Mouse (Mus musculus): ENCODE results near the gene Hoxd9. TPM values are rescaled to one million over a fixed set of nuclear protein-coding genes. Genes with fewer than 3 reads are reported as not detected.

Gene Hoxd9
- polyA plus RNA-seq, 1 experiment from 2014 or later, result 24.1 TPM

- peak overlapping the region; percentile 22 for H3K4me3 ChIP-seq (ENCODE audit: low read depth, low read length)
- peak; percentile 57; the same call in 1 of the 2 replicates for ATAC-seq (ENCODE audit: insufficient number of reproducible peaks, low FRiP score, low TSS enrichment, low read depth)
- peaks cover 28% of the 10 kb centered on the region for H3K4me1 ChIP-seq (ENCODE audit: control insufficient read depth, insufficient read depth, low read length)
- no peak overlapping the region for H3K9ac ChIP-seq (ENCODE audit: low read length)
- H3K27me3 ChIP-seq (ENCODE audit: control insufficient read depth, insufficient read depth, low read length), result peaks cover 6% of the 10 kb centered on the region; the same call in 1 of the 2 replicates
- peak overlapping the region; percentile 86 for H3K4me2 ChIP-seq (ENCODE audit: low read depth, severe bottlenecking)
- H3K9me3 ChIP-seq (ENCODE audit: control insufficient read depth, low read length), result no peaks in the 10 kb centered on the region
- WGBS, result 2% methylated on average over 26 of the region's 26 CpGs
- H3K27ac ChIP-seq (replicated peaks; ENCODE audit: low read depth, low read length), result no peak overlapping the region
- no peaks in the 10 kb centered on the region for H3K36me3 ChIP-seq (ENCODE audit: control insufficient read depth, insufficient read depth, low read length)
- DNase-seq (ENCODE audit: low spot score), result peak; percentile 97
These were observed 18.1 kb downstream of the Hoxd9 start for GRCm38 (mm10) chr2:74715504-74716241.

- ATAC-seq (ENCODE audit: insufficient number of reproducible peaks, low FRiP score, low TSS enrichment, low read depth), result no peak
- Histone ChIP-seq H3K4me2 (ENCODE audit: low read depth, severe bottlenecking) (no peak overlapping the region), H3K9me3 (ENCODE audit: control insufficient read depth, low read length) (no peaks in the 10 kb centered on the region), H3K27me3 (ENCODE audit: control insufficient read depth, insufficient read depth, low read length) (peaks cover 30% of the 10 kb centered on the region), H3K9ac (ENCODE audit: low read length) (no peak overlapping the region), H3K27ac (replicated peaks; ENCODE audit: low read depth, low read length) (no peak overlapping the region), H3K4me3 (ENCODE audit: low read depth, low read length) (no peak overlapping the region), H3K36me3 (ENCODE audit: control insufficient read depth, insufficient read depth, low read length) (no peaks in the 10 kb centered on the region), H3K4me1 (ENCODE audit: control insufficient read depth, insufficient read depth, low read length) (peaks cover 51% of the 10 kb centered on the region)
- no peak for DNase-seq (ENCODE audit: low spot score)
- WGBS, result 7% methylated on average over 2 of the region's 2 CpGs
These were observed 22.9 kb downstream of the Hoxd9 start for GRCm38 (mm10) chr2:74720384-74720783.

DNA sequence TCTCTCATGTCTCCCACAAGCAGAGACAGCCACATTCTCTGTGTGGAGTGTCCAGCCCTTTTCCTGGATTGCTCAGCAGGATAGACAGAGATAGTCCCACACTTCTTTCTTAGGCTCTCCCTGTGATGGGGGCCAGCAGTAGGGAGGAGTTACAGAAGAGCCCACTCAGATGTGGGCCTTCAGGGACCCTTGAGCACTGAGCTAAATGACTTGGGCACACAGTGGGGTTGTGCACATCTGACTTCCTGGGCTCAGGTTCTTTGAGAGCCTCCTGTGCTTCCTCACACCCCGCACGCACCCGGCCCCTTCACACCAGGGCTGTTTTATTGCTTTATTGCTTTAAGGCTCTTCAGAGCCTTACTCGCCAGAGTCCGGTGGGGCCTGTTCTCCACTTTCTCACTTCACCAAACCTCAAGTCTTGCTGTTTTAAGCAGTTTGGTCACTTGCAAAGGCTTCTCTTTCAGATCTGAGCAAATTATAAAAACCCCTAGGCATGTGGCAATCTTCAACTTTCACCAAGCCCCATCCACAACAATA, 23.5 kb downstream of the Hoxd9 start:
- Histone ChIP-seq H3K27me3 (ENCODE audit: control insufficient read depth, insufficient read depth, low read length) (peaks cover 34% of the 10 kb centered on the region), H3K36me3 (ENCODE audit: control insufficient read depth, insufficient read depth, low read length) (no peaks in the 10 kb centered on the region), H3K4me3 (ENCODE audit: low read depth, low read length) (no peak overlapping the region), H3K9ac (ENCODE audit: low read length) (no peak overlapping the region), H3K4me1 (ENCODE audit: control insufficient read depth, insufficient read depth, low read length) (peaks cover 45% of the 10 kb centered on the region), H3K27ac (replicated peaks; ENCODE audit: low read depth, low read length) (no peak overlapping the region), H3K9me3 (ENCODE audit: control insufficient read depth, low read length) (no peaks in the 10 kb centered on the region), H3K4me2 (ENCODE audit: low read depth, severe bottlenecking) (no peak overlapping the region)
- peak; percentile 36 for DNase-seq (ENCODE audit: low spot score)
- no peak for ATAC-seq (ENCODE audit: insufficient number of reproducible peaks, low FRiP score, low TSS enrichment, low read depth)
- 9% methylated on average over 5 of the region's 5 CpGs for WGBS

- no peak overlapping the region for H3K4me2 ChIP-seq (ENCODE audit: low read depth, severe bottlenecking)
- H3K27ac ChIP-seq (replicated peaks; ENCODE audit: low read depth, low read length), result no peak overlapping the region
- no peak overlapping the region for H3K4me3 ChIP-seq (ENCODE audit: low read depth, low read length)
- H3K36me3 ChIP-seq (ENCODE audit: control insufficient read depth, insufficient read depth, low read length), result no peaks in the 10 kb centered on the region
- DNase-seq (ENCODE audit: low spot score), result peak; percentile 57
- H3K9me3 ChIP-seq (ENCODE audit: control insufficient read depth, low read length), result no peaks in the 10 kb centered on the region
- WGBS, result 2% methylated on average over 6 of the region's 6 CpGs
- no peak overlapping the region for H3K9ac ChIP-seq (ENCODE audit: low read length)
- peaks cover 49% of the 10 kb centered on the region for H3K4me1 ChIP-seq (ENCODE audit: control insufficient read depth, insufficient read depth, low read length)
- no peak for ATAC-seq (ENCODE audit: insufficient number of reproducible peaks, low FRiP score, low TSS enrichment, low read depth)
- H3K27me3 ChIP-seq (ENCODE audit: control insufficient read depth, insufficient read depth, low read length), result peaks cover 42% of the 10 kb centered on the region
These were observed 24.4 kb downstream of the Hoxd9 start for GRCm38 (mm10) chr2:74721882-74722281.

- Histone ChIP-seq H3K27me3 (ENCODE audit: control insufficient read depth, insufficient read depth, low read length) (peaks cover 41% of the 10 kb centered on the region), H3K36me3 (ENCODE audit: control insufficient read depth, insufficient read depth, low read length) (no peaks in the 10 kb centered on the region), H3K4me3 (ENCODE audit: low read depth, low read length) (no peak overlapping the region), H3K4me1 (ENCODE audit: control insufficient read depth, insufficient read depth, low read length) (peaks cover 60% of the 10 kb centered on the region), H3K27ac (replicated peaks; ENCODE audit: low read depth, low read length) (no peak overlapping the region), H3K4me2 (ENCODE audit: low read depth, severe bottlenecking) (no peak overlapping the region), H3K9ac (ENCODE audit: low read length) (no peak overlapping the region), H3K9me3 (ENCODE audit: control insufficient read depth, low read length) (no peaks in the 10 kb centered on the region)
- DNase-seq (ENCODE audit: low spot score) (peak; percentile 29), ATAC-seq (ENCODE audit: insufficient number of reproducible peaks, low FRiP score, low TSS enrichment, low read depth) (no peak)
- 17% methylated on average over 8 of the region's 8 CpGs for WGBS
These were observed 25.4 kb downstream of the Hoxd9 start for GRCm38 (mm10) chr2:74722949-74723348.

- peak; percentile 35 for DNase-seq (ENCODE audit: low spot score)
- H3K4me1 ChIP-seq (ENCODE audit: control insufficient read depth, insufficient read depth, low read length), result peaks cover 70% of the 10 kb centered on the region
These were observed 26.9 kb downstream of the Hoxd9 start for GRCm38 (mm10) chr2:74724244-74725015.

GRCm38 (mm10) chr2:74725171-74725570, 27.6 kb downstream of the Hoxd9 start:
- peak; percentile 43 for DNase-seq (ENCODE audit: low spot score)
- WGBS, result 19% methylated on average over 17 of the region's 17 CpGs
- Histone ChIP-seq H3K27me3 (ENCODE audit: control insufficient read depth, insufficient read depth, low read length) (peaks cover 38% of the 10 kb centered on the region), H3K4me3 (ENCODE audit: low read depth, low read length) (no peak overlapping the region), H3K4me1 (ENCODE audit: control insufficient read depth, insufficient read depth, low read length) (peaks cover 62% of the 10 kb centered on the region), H3K36me3 (ENCODE audit: control insufficient read depth, insufficient read depth, low read length) (no peaks in the 10 kb centered on the region), H3K4me2 (ENCODE audit: low read depth, severe bottlenecking) (no peak overlapping the region), H3K9me3 (ENCODE audit: control insufficient read depth, low read length) (no peaks in the 10 kb centered on the region), H3K9ac (ENCODE audit: low read length) (no peak overlapping the region), H3K27ac (replicated peaks; ENCODE audit: low read depth, low read length) (no peak overlapping the region)
- no peak for ATAC-seq (ENCODE audit: insufficient number of reproducible peaks, low FRiP score, low TSS enrichment, low read depth)

More at GRCm38 (mm10) chr2:74724244-74725015, 26.9 kb downstream of the Hoxd9 start:
- Histone ChIP-seq H3K9ac (ENCODE audit: low read length) (no peak overlapping the region), H3K9me3 (ENCODE audit: control insufficient read depth, low read length) (no peaks in the 10 kb centered on the region), H3K4me2 (ENCODE audit: low read depth, severe bottlenecking) (no peak overlapping the region), H3K36me3 (ENCODE audit: control insufficient read depth, insufficient read depth, low read length) (no peaks in the 10 kb centered on the region), H3K27me3 (ENCODE audit: control insufficient read depth, insufficient read depth, low read length) (peaks cover 40% of the 10 kb centered on the region), H3K4me3 (ENCODE audit: low read depth, low read length) (no peak overlapping the region), H3K27ac (replicated peaks; ENCODE audit: low read depth, low read length) (no peak overlapping the region)
- WGBS, result 35% methylated on average over 7 of the region's 7 CpGs
- no peak for ATAC-seq (ENCODE audit: insufficient number of reproducible peaks, low FRiP score, low TSS enrichment, low read depth)

DNA sequence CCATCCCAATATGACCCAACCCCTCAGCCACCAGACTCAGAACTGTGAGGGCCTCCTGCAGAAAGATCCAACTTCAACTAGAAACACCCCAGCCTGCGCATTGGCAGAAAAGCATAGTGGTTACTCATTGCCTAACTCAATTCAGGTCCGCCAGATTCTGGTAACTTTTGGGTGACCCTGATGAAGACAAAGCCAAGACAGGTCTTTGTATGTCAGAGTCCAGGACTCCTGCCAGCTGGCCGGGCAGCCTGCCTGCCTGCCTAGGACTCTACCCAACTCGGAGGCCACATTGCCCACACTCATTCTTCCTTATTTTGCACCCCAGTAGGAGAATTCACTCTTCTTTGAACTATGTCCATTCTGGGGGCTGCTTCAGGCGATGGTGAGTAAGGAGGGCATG, 29.0 kb downstream of the Hoxd9 start, which contains the start of gene Gm28230:
TSS of gene Gm28230 (plus strand) at position 178 of the 400 bp plus-strand sequence.
- peaks cover 45% of the 10 kb centered on the region for H3K27me3 ChIP-seq (ENCODE audit: control insufficient read depth, insufficient read depth, low read length)
- H3K4me1 ChIP-seq (ENCODE audit: control insufficient read depth, insufficient read depth, low read length), result peaks cover 53% of the 10 kb centered on the region
- no peaks in the 10 kb centered on the region for H3K9me3 ChIP-seq (ENCODE audit: control insufficient read depth, low read length)
- 28% methylated on average over 5 of the region's 5 CpGs for WGBS
- H3K4me2 ChIP-seq (ENCODE audit: low read depth, severe bottlenecking), result peak within 1 kb of the TSS; percentile 90
- ATAC-seq (ENCODE audit: insufficient number of reproducible peaks, low FRiP score, low TSS enrichment, low read depth) (no peak), DNase-seq (ENCODE audit: low spot score) (no peak)
- peak within 1 kb of the TSS; percentile 39 for H3K4me3 ChIP-seq (ENCODE audit: low read depth, low read length)
- no peaks in the 10 kb centered on the region for H3K36me3 ChIP-seq (ENCODE audit: control insufficient read depth, insufficient read depth, low read length)
- H3K9ac ChIP-seq (ENCODE audit: low read length), result peak within 1 kb of the TSS; percentile 47
- H3K27ac ChIP-seq (replicated peaks; ENCODE audit: low read depth, low read length), result no peak within 1 kb of the TSS

Measured in limb, embryonic 11.5 days (tissue).